Mouse (Mus musculus) bone marrow, adult 2 months (tissue): ENCODE measurements around the gene Calm2. TPM values are rescaled to one million over a fixed set of nuclear protein-coding genes. Genes with fewer than 3 reads are reported as not detected.

Experiments used
- H3K27ac ChIP-seq: fragments of 200-500 bp; 2 replicates; pipeline ENCODE4 v1.5.1; 2012; ENCODE audit warnings: low read depth, mild to moderate bottlenecking, control low read depth, inconsistent platforms, low read length; ENCODE audit not compliant: control insufficient read depth, poor library complexity, insufficient read depth
- H3K4me1 ChIP-seq: fragments of 200-500 bp; 2 replicates; pipeline ENCODE4 v1.6.1; 2011; ENCODE audit warnings: low read length; ENCODE audit not compliant: control insufficient read depth, insufficient read depth
- H3K4me3 ChIP-seq: fragments of 200-500 bp; replicated peaks from 2 replicates; pipeline ENCODE3; 2011; ENCODE audit warnings: mild to moderate bottlenecking, low read depth, low read length, control low read depth; ENCODE audit not compliant: control insufficient read depth
- CTCF ChIP-seq: fragments of 200-500 bp; IDR thresholded peaks from 2 replicates; pipeline ENCODE4 v1.5.1; 2011; ENCODE audit warnings: low read length, control low read depth; ENCODE audit not compliant: control insufficient read depth, insufficient read depth
- POLR2A ChIP-seq: fragments of 200-500 bp; IDR thresholded peaks from 2 replicates; pipeline ENCODE4 v1.6.1; 2011; ENCODE audit warnings: low read depth, mild to moderate bottlenecking, control low read depth, low read length, borderline replicate concordance; ENCODE audit not compliant: control insufficient read depth
- WGBS: fragments of 180-500 bp; shearing (Covaris S2); methylation state at CpG from one replicate; pipeline ENCODE4 v1.1.7; 2018; 5-methylcytosine and 5-hydroxymethylcytosine counted together
- polyA plus RNA-seq: library from polyadenylated mRNA; stranded (reverse); fragments of >200 nt; gene quantifications from 2 replicates; pipeline ENCODE4 v1.2.4, GENCODE M21; 2011; ENCODE audit warnings: low replicate concordance; ENCODE audit not compliant: missing spikeins, insufficient read depth, insufficient read length

The Calm2 gene
- polyA plus RNA-seq, 1 experiment, result 304 TPM

DNA sequence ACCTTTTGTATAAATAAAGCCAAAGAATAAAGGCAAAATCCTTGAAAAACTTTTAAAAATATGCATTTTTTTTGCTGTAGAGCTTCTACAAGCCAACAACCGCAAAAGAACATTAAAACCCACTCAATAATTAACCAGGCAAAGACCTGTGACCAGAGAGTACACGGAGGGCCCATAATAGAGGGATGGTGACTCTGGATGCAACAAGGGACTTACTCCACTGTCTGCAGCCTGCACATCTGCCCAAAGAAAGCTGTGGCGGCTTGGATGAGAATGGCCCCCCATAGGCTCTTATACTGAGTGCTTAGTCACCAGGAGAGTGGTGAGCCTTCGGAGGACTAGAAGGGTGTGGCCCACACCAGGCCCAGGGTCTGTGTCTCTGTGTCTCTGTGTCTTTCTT lies 43.3 kb downstream of the Calm2 start:
- no peaks in the 10 kb centered on the region for H3K4me1 ChIP-seq
- H3K27ac ChIP-seq, result no peak overlapping the region
- 89% methylated on average over 4 of the region's 4 CpGs for WGBS
- TF ChIP-seq CTCF, result no peak
- TF ChIP-seq POLR2A, result no peak
- H3K4me3 ChIP-seq, result no peak overlapping the region

DNA sequence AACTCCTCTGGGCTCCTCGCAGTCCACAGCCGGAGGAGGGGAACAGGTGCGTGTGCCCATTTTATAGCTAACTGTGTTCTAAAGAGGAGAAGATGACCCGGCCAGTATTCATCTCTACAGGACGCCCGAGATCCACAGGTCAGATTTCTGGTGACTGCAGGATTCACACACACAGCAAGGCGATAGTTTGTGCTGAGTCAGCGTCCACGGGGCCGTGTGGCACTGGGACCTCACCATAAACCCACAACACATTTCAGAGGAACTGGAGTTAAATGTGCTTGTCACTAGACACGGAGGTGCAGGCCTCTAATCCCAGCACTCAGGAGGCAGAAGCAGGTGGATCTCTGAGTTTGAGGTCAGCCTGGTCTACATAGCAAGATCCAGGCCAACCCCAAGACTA lies 44.3 kb downstream of the Calm2 start:
- no peaks in the 10 kb centered on the region for H3K4me1 ChIP-seq
- H3K27ac ChIP-seq, result no peak overlapping the region
- no peak overlapping the region for H3K4me3 ChIP-seq
- 66% methylated on average over 11 of the region's 11 CpGs for WGBS
- no peak for TF ChIP-seq POLR2A
- TF ChIP-seq CTCF, result no peak

GRCm38 (mm10) chr17:87397088-87397487 lies 49.6 kb downstream of the Calm2 start:
- no peak overlapping the region for H3K4me3 ChIP-seq
- H3K4me1 ChIP-seq, result no peaks in the 10 kb centered on the region; the same call in 1 of the 2 replicates
- no peak for TF ChIP-seq CTCF
- no peak for TF ChIP-seq POLR2A
- H3K27ac ChIP-seq, result no peak overlapping the region
- WGBS, result 62% methylated on average over 11 of the region's 11 CpGs

GRCm38 (mm10) chr17:87391242-87391641 lies 55.5 kb downstream of the Calm2 start:
- H3K4me1 ChIP-seq, result peaks cover 3% of the 10 kb centered on the region
- H3K4me3 ChIP-seq, result no peak overlapping the region
- H3K27ac ChIP-seq, result no peak overlapping the region
- TF ChIP-seq POLR2A (no peak), CTCF (no peak)
- WGBS, result 73% methylated on average over 7 of the region's 7 CpGs

DNA sequence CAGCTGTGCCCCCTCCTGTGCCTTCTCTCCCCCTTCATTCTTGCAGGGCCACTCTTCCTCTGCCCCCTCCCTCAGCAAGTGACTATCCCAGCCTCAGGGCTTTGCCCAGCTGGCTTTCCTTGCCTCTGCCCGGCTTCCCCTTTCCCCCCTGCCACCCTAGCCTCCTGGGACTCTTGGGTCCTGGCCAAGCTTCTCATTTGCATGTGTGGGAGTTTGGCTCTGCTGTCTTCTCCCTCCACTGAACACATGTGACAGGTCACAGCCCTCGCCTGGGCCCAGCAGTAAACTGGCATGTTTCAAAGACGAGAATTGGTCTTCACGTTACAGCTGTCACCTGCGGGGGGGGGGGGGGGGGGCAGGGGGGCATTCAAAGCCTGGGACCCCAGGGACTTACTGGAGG lies 59.7 kb downstream of the Calm2 start:
- H3K27ac ChIP-seq, result no peak overlapping the region
- 7% methylated on average over 5 of the region's 5 CpGs for WGBS
- TF ChIP-seq CTCF, result no peak
- no peak for TF ChIP-seq POLR2A
- H3K4me3 ChIP-seq, result no peak overlapping the region
- peaks cover 3% of the 10 kb centered on the region for H3K4me1 ChIP-seq

DNA sequence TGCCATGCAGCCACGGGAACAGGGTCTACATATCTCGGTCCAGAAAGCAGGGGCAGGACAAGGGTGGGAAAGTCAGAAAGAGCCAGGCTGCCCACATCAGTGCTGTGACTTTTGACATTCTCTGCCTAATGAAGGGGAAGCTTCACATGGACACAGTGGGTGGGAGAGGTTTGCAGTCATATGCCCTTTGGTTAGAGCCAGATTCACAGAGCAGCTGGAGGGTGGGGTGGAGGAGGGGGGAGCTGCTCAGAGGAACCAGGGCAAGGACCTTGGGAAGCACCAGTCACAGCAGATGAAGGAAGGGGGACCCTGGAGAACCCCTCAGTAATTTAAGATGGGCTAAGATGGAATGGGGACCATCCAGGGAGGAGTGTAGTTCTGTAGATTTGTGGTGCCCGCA lies 60.9 kb downstream of the Calm2 start:
- H3K27ac ChIP-seq, result no peak overlapping the region
- H3K4me3 ChIP-seq, result no peak overlapping the region
- no peak for TF ChIP-seq CTCF
- TF ChIP-seq POLR2A, result no peak
- 76% methylated on average over 3 of the region's 3 CpGs for WGBS
- peaks cover 3% of the 10 kb centered on the region for H3K4me1 ChIP-seq

Other genes starting within 250 kb of the Calm2 start
- 10.4 and 15.7 TPM in 2 replicates for gene Mcfd2, start 181.0 kb downstream of the Calm2 start, polyA plus RNA-seq
- gene Ttc7, start 164.0 kb downstream of the Calm2 start, polyA plus RNA-seq, result 37.3 and 77.9 TPM in 2 replicates
- gene Stpg4, start 19.2 kb downstream of the Calm2 start, polyA plus RNA-seq, result not detected in 2 replicates
- 1.1 and 16.0 TPM in 2 replicates for gene Epcam, start 189.0 kb upstream of the Calm2 start, polyA plus RNA-seq
- gene Msh2, start 225.4 kb upstream of the Calm2 start, polyA plus RNA-seq, result 15.3 and 25.9 TPM in 2 replicates